Mouse (Mus musculus): Measurements from ENCODE around the gene Pdc. TPM values are rescaled to one million over a fixed set of nuclear protein-coding genes. Genes with fewer than 3 reads are reported as not detected.

The Pdc gene
- not detected for total RNA-seq (2023)

DNA sequence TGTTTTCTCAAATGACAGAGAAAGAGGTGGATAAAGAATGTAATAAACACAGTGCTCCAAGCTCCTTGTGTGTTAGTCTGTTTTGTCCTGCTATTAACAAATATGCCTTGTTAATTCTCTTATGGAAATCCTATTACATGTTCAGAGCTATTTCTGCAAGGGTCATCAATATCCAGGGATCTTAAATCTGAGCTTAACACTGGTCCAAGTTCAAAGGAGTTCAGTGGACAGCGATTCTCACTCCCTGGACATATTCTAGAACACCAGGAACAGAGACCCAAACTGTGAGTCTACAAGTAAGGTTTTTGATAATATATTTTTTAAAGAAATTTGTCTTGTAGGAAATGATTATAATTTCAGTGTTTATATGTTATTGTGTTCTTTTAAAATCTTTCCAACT lies at the start of gene Pdc:
Gene Pdc (plus strand): TSS at position 213 of the 400 bp plus-strand sequence.

Other genes with a start within 250 kb of the Pdc start
- 10 to 100 TPM; 27.7 to 56.6 TPM for gene Ptgs2, start 219.4 kb upstream of the Pdc start, total RNA-seq (2023)
- gene Tpr, start 73.4 kb downstream of the Pdc start, total RNA-seq (2023), result 100 to 1,000 TPM; 168 to 196 TPM
- gene Odr4, start 73.7 kb downstream of the Pdc start, total RNA-seq (2023), result 10 to 100 TPM; 21.7 to 25.9 TPM
- under 1 TPM in 1 of 2 experiments, not detected in 1; 0.67 TPM for gene Prg4, start 146.7 kb downstream of the Pdc start, total RNA-seq (2023)